9 mouse cellular contexts compared by ENCODE assay signal in genomic region chr9:111072175-111072574, GRCm38 (mm10). TPM values are rescaled to one million over a fixed set of nuclear protein-coding genes. Genes with fewer than 3 reads are reported as not detected.
DNase-seq lines count a peak whose midpoint lies in the region; ATAC-seq and TF ChIP-seq lines count a peak whose summit lies in the region.
"Had no signal": no experiment of that assay in that cellular context is flagged by ENCODE, and none has a peak within 500 bp of the region (broad histone marks: within the 10 kb centered on the region; RNA-seq: fewer than 3 reads in every experiment).

No protein-coding gene starts in this region.

- no peak for ATAC-seq in hindbrain, postnatal 0 days
- no peak for ATAC-seq in hindbrain, embryonic 13.5 days (ENCODE audit: low FRiP score)
- ATAC-seq in megakaryocyte progenitor cell, adult 5-6 weeks (replicated peaks; ENCODE audit: poor library complexity) = peak; percentile 61
- ATAC-seq in inflammation-experienced regulatory T-cells, adult 6 months = no peak

- TF ChIP-seq CTCF in hindbrain, postnatal 0 days (IDR thresholded peaks at IDR 0.05; ENCODE audit: low read depth) = peak; percentile 76
- peak; percentile 32 for TF ChIP-seq CTCF in ES-Bruce4 (IDR thresholded peaks at IDR 0.05; ENCODE audit: low read depth, low read length)

- TF ChIP-seq EP300 in ES-Bruce4 (IDR thresholded peaks at IDR 0.05; ENCODE audit: insufficient read depth, low read depth, low read length) = no peak

- no peak for TF ChIP-seq POLR2A in ES-Bruce4 (IDR thresholded peaks at IDR 0.05; ENCODE audit: insufficient read depth, low read length)

- no peak overlapping the region for H3K9ac ChIP-seq in hindbrain, postnatal 0 days (replicated peaks; ENCODE audit: low read length)
- H3K9ac ChIP-seq in hindbrain, embryonic 13.5 days = no peak overlapping the region
- H3K9ac ChIP-seq in ES-Bruce4 (ENCODE audit: low read depth, poor library complexity, severe bottlenecking) = no peak overlapping the region

- DNase-seq in hindbrain, postnatal 0 days (ENCODE audit: low spot score) = peak; percentile 60
- peak; percentile 58 for DNase-seq in adrenal gland, postnatal 25 days
- DNase-seq in kidney, adult 9 months = peak; percentile 68
- DNase-seq in thymus, postnatal 0 days (ENCODE audit: low spot score) = no peak

- peaks cover 6% of the 10 kb centered on the region for H3K9me3 ChIP-seq in hindbrain, postnatal 0 days (ENCODE audit: low read length)
- H3K9me3 ChIP-seq in hindbrain, embryonic 13.5 days = peaks cover 10% of the 10 kb centered on the region
- H3K9me3 ChIP-seq in ES-Bruce4 (replicated peaks; ENCODE audit: control insufficient read depth, insufficient read depth, low read length, poor library complexity, severe bottlenecking) = peaks cover 5% of the 10 kb centered on the region

- no peak overlapping the region for H3K27ac ChIP-seq in hindbrain, postnatal 0 days
- no peak overlapping the region for H3K27ac ChIP-seq in hindbrain, embryonic 13.5 days
- no peak overlapping the region for H3K27ac ChIP-seq in ES-Bruce4 (ENCODE audit: insufficient read depth, low read length)

- H3K27me3 ChIP-seq in hindbrain, postnatal 0 days (ENCODE audit: insufficient read depth, low read length) = no peaks in the 10 kb centered on the region
- no peaks in the 10 kb centered on the region for H3K27me3 ChIP-seq in hindbrain, embryonic 13.5 days
- H3K27me3 ChIP-seq in ES-Bruce4 (ENCODE audit: control insufficient read depth, insufficient read depth, low read length, poor library complexity, severe bottlenecking) = no peaks in the 10 kb centered on the region

- whole genome bisulfite sequencing in hindbrain, postnatal 0 days = 43% methylated on average over 7 of the region's 7 CpGs
- 61% methylated on average over 7 of the region's 7 CpGs for WGBS in hindbrain, embryonic 13.5 days

- no peak overlapping the region for H3K4me3 ChIP-seq in hindbrain, postnatal 0 days (ENCODE audit: low read length)
- no peak overlapping the region for H3K4me3 ChIP-seq in hindbrain, embryonic 13.5 days
- H3K4me3 ChIP-seq in ES-Bruce4 (ENCODE audit: low read depth, low read length) = no peak overlapping the region

- H3K4me1 ChIP-seq in hindbrain, postnatal 0 days (ENCODE audit: insufficient read depth, low read length) = no peaks in the 10 kb centered on the region
- no peaks in the 10 kb centered on the region for H3K4me1 ChIP-seq in hindbrain, embryonic 13.5 days (replicated peaks)
- H3K4me1 ChIP-seq in ES-Bruce4 (ENCODE audit: control insufficient read depth, insufficient read depth, low read length) = peaks cover 2% of the 10 kb centered on the region

- no peaks in the 10 kb centered on the region for H3K36me3 ChIP-seq in hindbrain, postnatal 0 days (ENCODE audit: insufficient read depth, low read length)
- no peaks in the 10 kb centered on the region for H3K36me3 ChIP-seq in hindbrain, embryonic 13.5 days
- no peaks in the 10 kb centered on the region for H3K36me3 ChIP-seq in ES-Bruce4 (ENCODE audit: control insufficient read depth, insufficient read depth, low read length, poor library complexity, severe bottlenecking)

- no peak overlapping the region for H3K4me2 ChIP-seq in hindbrain, postnatal 0 days (ENCODE audit: low read depth, low read length)
- H3K4me2 ChIP-seq in hindbrain, embryonic 13.5 days = no peak overlapping the region

RNA-seq across cellular contexts. Expression of gene Ccrl2, which starts 14.9 kb away (rescaled TPM):
- total RNA-seq in hindbrain, postnatal 0 days (2014; rRNA removed) = 0.25 and 1.5 TPM in 2 replicates
- 0.91 and 1.2 TPM in 2 replicates for polyA plus RNA-seq in hindbrain, postnatal 0 days (2015; fragmentation: Nextera tagmentation; extraction: Ambion mirVana)
- 0.91 and 1.3 TPM in 2 replicates for polyA plus RNA-seq in hindbrain, embryonic 13.5 days (2015; fragmentation: Nextera tagmentation; extraction: Ambion mirVana)
- not detected in 2 replicates for polyA plus RNA-seq in ES-Bruce4 (2011; ENCODE audit: insufficient read depth, insufficient read length, low read depth, missing spikeins)
- total RNA-seq in adrenal gland, postnatal 25 days (2021) = 4.2 and 4.5 TPM in 2 replicates
- total RNA-seq in megakaryocyte progenitor cell, adult 5-6 weeks (2015) = 2.9 and 4.1 TPM in 2 replicates
- total RNA-seq in megakaryocyte progenitor cell, adult 5-6 weeks (2017) = 3.9 and 8.9 TPM in 2 replicates
- 10 to 100 TPM; 15.0 to 18.1 (median 17.3) TPM for polyA plus RNA-seq in inflammation-experienced regulatory T-cells, adult 6 months (2017; shearing (Covaris generic))
- polyA plus RNA-seq in thymus, postnatal 0 days (2015; fragmentation: Nextera tagmentation; extraction: Ambion mirVana) = 1.6 and 2.5 TPM in 2 replicates

RNA-seq across cellular contexts. Expression of gene Lrrfip2, which starts 45.2 kb away (rescaled TPM):
- total RNA-seq in hindbrain, postnatal 0 days (2014; rRNA removed) = 20.8 and 24.9 TPM in 2 replicates
- 38.8 and 40.0 TPM in 2 replicates for polyA plus RNA-seq in hindbrain, postnatal 0 days (2015; fragmentation: Nextera tagmentation; extraction: Ambion mirVana)
- 42.3 and 45.9 TPM in 2 replicates for polyA plus RNA-seq in hindbrain, embryonic 13.5 days (2015; fragmentation: Nextera tagmentation; extraction: Ambion mirVana)
- 55.3 and 62.0 TPM in 2 replicates for polyA plus RNA-seq in ES-Bruce4 (2011; ENCODE audit: insufficient read depth, insufficient read length, low read depth, missing spikeins)
- total RNA-seq in adrenal gland, postnatal 25 days (2021) = 61.9 and 65.4 TPM in 2 replicates
- total RNA-seq in megakaryocyte progenitor cell, adult 5-6 weeks (2015) = 43.9 and 48.3 TPM in 2 replicates
- total RNA-seq in megakaryocyte progenitor cell, adult 5-6 weeks (2017) = 66.8 and 74.0 TPM in 2 replicates
- polyA plus RNA-seq in inflammation-experienced regulatory T-cells, adult 6 months (2017; shearing (Covaris generic)) = 10 to 100 TPM in 2 of 3 experiments, 1 to 10 TPM in 1; 8.4 to 17.2 (median 17.0) TPM
- 24.8 and 26.6 TPM in 2 replicates for polyA plus RNA-seq in thymus, postnatal 0 days (2015; fragmentation: Nextera tagmentation; extraction: Ambion mirVana)

RNA-seq across cellular contexts. Expression of gene Ltf, which starts 53.1 kb away (rescaled TPM):
- total RNA-seq in hindbrain, postnatal 0 days (2014; rRNA removed) = 0.89 and 1.7 TPM in 2 replicates
- polyA plus RNA-seq in hindbrain, postnatal 0 days (2015; fragmentation: Nextera tagmentation; extraction: Ambion mirVana) = 0.42 and 0.51 TPM in 2 replicates
- polyA plus RNA-seq in hindbrain, embryonic 13.5 days (2015; fragmentation: Nextera tagmentation; extraction: Ambion mirVana) = 1.4 and 2.6 TPM in 2 replicates
- polyA plus RNA-seq in ES-Bruce4 (2011; ENCODE audit: insufficient read depth, insufficient read length, low read depth, missing spikeins) = not detected in 2 replicates
- total RNA-seq in adrenal gland, postnatal 25 days (2021) = 0.49 and 2.4 TPM in 2 replicates
- 147 and 161 TPM in 2 replicates for total RNA-seq in megakaryocyte progenitor cell, adult 5-6 weeks (2015)
- 168 and 196 TPM in 2 replicates for total RNA-seq in megakaryocyte progenitor cell, adult 5-6 weeks (2017)
- polyA plus RNA-seq in inflammation-experienced regulatory T-cells, adult 6 months (2017; shearing (Covaris generic)) = 1 to 10 TPM in 1 of 3 experiments, not detected in 2; 2.5 TPM
- polyA plus RNA-seq in thymus, postnatal 0 days (2015; fragmentation: Nextera tagmentation; extraction: Ambion mirVana) = 2.4 and 8.0 TPM in 2 replicates
- total RNA-seq: layer of hippocampus, adult 8-10 months had no signal
